Mouse (Mus musculus): Measurements from ENCODE around the gene Gatb. TPM values are rescaled to one million over a fixed set of nuclear protein-coding genes. Genes with fewer than 3 reads are reported as not detected.

Gatb gene
- polyA plus RNA-seq, 1 experiment from 2014 or later = 11.2 TPM

DNA sequence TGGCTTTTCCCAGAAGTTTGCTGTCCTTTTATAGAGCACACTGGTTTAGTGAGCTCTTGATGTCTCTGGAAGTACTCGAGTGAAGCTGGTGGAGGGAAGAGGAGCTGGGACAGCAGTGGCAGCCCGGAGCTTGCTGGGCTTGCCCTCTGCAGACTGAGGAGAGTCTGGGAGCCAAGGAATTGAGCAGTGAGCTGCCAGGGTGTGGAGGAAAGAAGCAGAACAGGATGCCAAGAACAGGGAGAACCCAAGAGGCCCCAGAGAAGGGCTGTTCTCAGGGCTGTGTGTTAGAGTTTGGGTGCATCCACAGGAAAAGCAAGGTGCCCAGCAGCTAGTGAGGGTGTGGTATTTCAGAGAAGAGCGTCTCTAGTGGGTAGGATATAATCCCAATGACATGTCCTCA lies 67.8 kb downstream of the Gatb start:
- H3K9me3 ChIP-seq (ENCODE audit: control insufficient read depth) = no peaks in the 10 kb centered on the region
- H3K27ac ChIP-seq (ENCODE audit: low read depth, low read length) = no peak overlapping the region
- H3K36me3 ChIP-seq (ENCODE audit: control insufficient read depth, insufficient read depth) = no peaks in the 10 kb centered on the region
- no peak for TF ChIP-seq CTCF (IDR thresholded peaks at IDR 0.05; ENCODE audit: low read depth)
- no peaks in the 10 kb centered on the region for H3K27me3 ChIP-seq (replicated peaks; ENCODE audit: control insufficient read depth, insufficient read depth, low read length)
- 73% methylated on average over 3 of the region's 3 CpGs for WGBS
- ATAC-seq = no peak
- H3K9ac ChIP-seq (ENCODE audit: low read depth, low read length) = no peak overlapping the region
- H3K4me1 ChIP-seq (replicated peaks; ENCODE audit: control insufficient read depth, insufficient read depth, low read length) = no peaks in the 10 kb centered on the region
- no peak overlapping the region for H3K4me3 ChIP-seq (ENCODE audit: low read depth, low read length)
- no peak overlapping the region for H3K4me2 ChIP-seq (replicated peaks; ENCODE audit: low read depth)

DNA sequence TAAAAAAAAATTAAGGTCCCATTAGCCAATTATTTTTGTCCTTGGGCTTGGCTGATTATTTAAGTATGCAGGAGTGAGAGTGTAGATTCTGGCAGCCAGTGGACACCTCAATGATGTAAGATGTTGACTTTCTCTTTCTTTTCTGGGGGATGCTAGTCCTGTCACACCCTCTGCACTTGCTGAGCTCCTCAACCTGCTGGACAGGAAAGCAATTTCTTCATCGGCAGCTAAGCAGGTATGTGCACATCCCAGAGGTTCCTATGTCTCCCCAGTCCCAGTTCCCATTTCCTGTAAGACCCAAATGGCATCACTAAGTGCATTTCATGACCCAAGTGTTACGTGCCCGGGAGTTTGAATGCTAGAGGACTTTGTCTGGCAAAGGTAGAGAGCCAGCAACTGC lies 70.9 kb downstream of the Gatb start:
- no peak for TF ChIP-seq CTCF (IDR thresholded peaks at IDR 0.05; ENCODE audit: low read depth)
- Histone ChIP-seq H3K36me3 (ENCODE audit: control insufficient read depth, insufficient read depth) (no peaks in the 10 kb centered on the region; the same call in 1 of the 2 replicates), H3K27ac (ENCODE audit: low read depth, low read length) (no peak overlapping the region), H3K4me3 (ENCODE audit: low read depth, low read length) (no peak overlapping the region), H3K27me3 (replicated peaks; ENCODE audit: control insufficient read depth, insufficient read depth, low read length) (no peaks in the 10 kb centered on the region), H3K9me3 (ENCODE audit: control insufficient read depth) (no peaks in the 10 kb centered on the region), H3K9ac (ENCODE audit: low read depth, low read length) (no peak overlapping the region), H3K4me2 (replicated peaks; ENCODE audit: low read depth) (no peak overlapping the region), H3K4me1 (replicated peaks; ENCODE audit: control insufficient read depth, insufficient read depth, low read length) (no peaks in the 10 kb centered on the region)
- 89% methylated on average over 3 of the region's 3 CpGs for WGBS
- no peak for ATAC-seq

DNA sequence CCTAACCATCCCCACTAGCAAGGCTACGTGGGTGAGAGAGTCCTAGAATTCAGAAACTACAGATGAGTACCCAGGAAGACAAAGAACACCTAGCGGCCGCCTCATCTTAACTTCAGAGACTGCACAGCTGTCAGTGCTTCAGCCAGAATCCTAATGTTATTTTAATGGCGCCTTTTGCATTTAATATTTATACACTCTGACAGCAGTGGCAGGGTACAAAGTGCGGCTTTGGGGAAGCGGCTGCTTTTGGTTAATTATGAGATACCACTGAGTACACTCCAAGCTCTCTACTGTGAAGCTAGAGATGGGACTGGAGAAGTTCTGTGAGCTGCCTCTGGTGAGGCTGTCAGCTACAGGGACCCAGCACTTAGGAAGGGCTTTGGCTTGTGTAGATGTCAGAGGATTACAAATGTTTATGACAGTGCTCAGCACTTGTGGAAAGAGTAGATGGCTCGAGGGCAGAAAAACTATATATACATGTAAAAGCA lies 71.6 kb downstream of the Gatb start:
- ATAC-seq = no peak
- no peaks in the 10 kb centered on the region for H3K27me3 ChIP-seq (replicated peaks; ENCODE audit: control insufficient read depth, insufficient read depth, low read length)
- no peaks in the 10 kb centered on the region for H3K9me3 ChIP-seq (ENCODE audit: control insufficient read depth)
- no peak for TF ChIP-seq CTCF (IDR thresholded peaks at IDR 0.05; ENCODE audit: low read depth)
- 58% methylated on average over 7 of the region's 7 CpGs for WGBS
- no peak overlapping the region for H3K27ac ChIP-seq (ENCODE audit: low read depth, low read length)
- H3K9ac ChIP-seq (ENCODE audit: low read depth, low read length) = no peak overlapping the region
- H3K36me3 ChIP-seq (ENCODE audit: control insufficient read depth, insufficient read depth) = no peaks in the 10 kb centered on the region; the same call in 1 of the 2 replicates
- H3K4me2 ChIP-seq (replicated peaks; ENCODE audit: low read depth) = no peak overlapping the region
- H3K4me1 ChIP-seq (replicated peaks; ENCODE audit: control insufficient read depth, insufficient read depth, low read length) = no peaks in the 10 kb centered on the region
- no peak overlapping the region for H3K4me3 ChIP-seq (ENCODE audit: low read depth, low read length)

DNA sequence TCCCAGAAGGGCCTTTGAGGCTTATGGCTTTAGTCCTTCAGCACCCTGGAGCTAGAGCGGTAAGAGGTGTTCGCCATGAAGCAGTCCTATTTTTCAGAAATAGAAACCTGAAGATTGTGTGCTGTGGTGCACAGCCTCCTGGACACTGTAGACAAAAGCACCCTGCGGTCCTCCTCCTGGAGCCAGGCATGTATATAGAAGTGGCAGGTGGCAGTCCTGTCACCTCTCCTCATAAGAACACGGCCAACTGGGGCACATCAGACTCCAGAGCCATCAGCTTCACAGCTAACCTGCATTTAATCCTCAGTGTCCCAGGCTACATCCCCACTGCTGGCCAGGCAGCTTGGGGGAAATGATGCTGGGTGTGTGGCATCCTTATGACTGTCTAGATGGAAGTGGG lies 75.3 kb downstream of the Gatb start:
- H3K9ac ChIP-seq (ENCODE audit: low read depth, low read length) = no peak overlapping the region
- no peak overlapping the region for H3K27ac ChIP-seq (ENCODE audit: low read depth, low read length)
- no peaks in the 10 kb centered on the region; the same call in 1 of the 2 replicates for H3K36me3 ChIP-seq (ENCODE audit: control insufficient read depth, insufficient read depth)
- no peaks in the 10 kb centered on the region for H3K9me3 ChIP-seq (ENCODE audit: control insufficient read depth)
- H3K4me2 ChIP-seq (replicated peaks; ENCODE audit: low read depth) = no peak overlapping the region
- H3K4me3 ChIP-seq (ENCODE audit: low read depth, low read length) = no peak overlapping the region
- no peak for ATAC-seq
- no peak for TF ChIP-seq CTCF (IDR thresholded peaks at IDR 0.05; ENCODE audit: low read depth)
- H3K27me3 ChIP-seq (replicated peaks; ENCODE audit: control insufficient read depth, insufficient read depth, low read length) = no peaks in the 10 kb centered on the region
- 95% methylated on average over 4 of the region's 4 CpGs for WGBS
- no peaks in the 10 kb centered on the region for H3K4me1 ChIP-seq (replicated peaks; ENCODE audit: control insufficient read depth, insufficient read depth, low read length)

DNA sequence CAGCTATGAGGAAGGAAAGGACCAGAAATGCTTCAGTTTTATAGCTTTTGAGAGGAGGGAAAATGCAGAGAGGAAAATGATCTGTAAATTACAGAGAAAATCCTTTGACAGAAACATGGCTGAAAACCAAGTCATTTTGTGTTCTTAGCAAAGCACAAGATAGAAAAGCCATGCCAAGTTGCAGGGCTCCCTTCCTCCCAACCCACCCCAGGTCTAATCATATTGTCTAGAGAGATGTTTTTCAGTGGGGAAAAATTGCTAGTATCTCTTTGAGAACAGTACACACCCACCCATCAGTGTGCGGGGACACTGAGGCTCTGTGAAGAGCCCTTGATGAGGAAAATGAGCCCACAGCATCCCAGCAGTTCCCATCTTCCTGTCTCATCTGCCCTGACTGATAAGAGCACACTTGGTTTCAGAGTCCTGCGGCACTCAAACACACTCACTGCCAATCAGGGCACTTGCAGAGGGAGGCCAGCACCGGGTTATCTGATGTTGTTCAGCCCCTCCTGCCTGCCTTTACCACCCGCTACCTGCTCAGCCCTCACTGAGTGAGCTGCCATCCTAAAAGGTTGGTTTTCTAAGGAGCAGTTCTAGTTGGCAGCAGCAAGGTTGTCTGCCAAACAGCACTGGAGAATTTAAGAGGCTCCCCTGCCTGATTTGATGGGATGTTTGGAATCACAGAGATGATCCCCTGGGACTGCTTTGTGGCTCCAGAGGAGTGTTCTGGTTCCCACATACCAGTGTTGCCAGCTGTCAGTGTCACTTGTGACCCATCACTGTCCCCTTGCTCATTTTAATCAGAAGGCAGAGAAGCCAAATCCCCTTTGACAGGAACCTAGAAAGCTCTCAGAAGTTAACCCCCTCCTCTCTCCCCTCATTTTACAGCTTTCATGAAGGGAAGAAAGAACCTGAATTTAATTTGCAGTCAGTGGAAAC lies 79.1 kb downstream of the Gatb start:
- 66% methylated on average over 4 of the region's 4 CpGs for WGBS
- no peaks in the 10 kb centered on the region for H3K27me3 ChIP-seq (replicated peaks; ENCODE audit: control insufficient read depth, insufficient read depth, low read length)
- H3K4me1 ChIP-seq (replicated peaks; ENCODE audit: control insufficient read depth, insufficient read depth, low read length) = no peaks in the 10 kb centered on the region
- ATAC-seq = no peak
- no peak overlapping the region for H3K4me2 ChIP-seq (replicated peaks; ENCODE audit: low read depth)
- no peaks in the 10 kb centered on the region; the same call in 1 of the 2 replicates for H3K36me3 ChIP-seq (ENCODE audit: control insufficient read depth, insufficient read depth)
- no peak overlapping the region for H3K9ac ChIP-seq (ENCODE audit: low read depth, low read length)
- no peak overlapping the region for H3K4me3 ChIP-seq (ENCODE audit: low read depth, low read length)
- no peak for TF ChIP-seq CTCF (IDR thresholded peaks at IDR 0.05; ENCODE audit: low read depth)
- H3K9me3 ChIP-seq (ENCODE audit: control insufficient read depth) = no peaks in the 10 kb centered on the region
- no peak overlapping the region for H3K27ac ChIP-seq (ENCODE audit: low read depth, low read length)

DNA sequence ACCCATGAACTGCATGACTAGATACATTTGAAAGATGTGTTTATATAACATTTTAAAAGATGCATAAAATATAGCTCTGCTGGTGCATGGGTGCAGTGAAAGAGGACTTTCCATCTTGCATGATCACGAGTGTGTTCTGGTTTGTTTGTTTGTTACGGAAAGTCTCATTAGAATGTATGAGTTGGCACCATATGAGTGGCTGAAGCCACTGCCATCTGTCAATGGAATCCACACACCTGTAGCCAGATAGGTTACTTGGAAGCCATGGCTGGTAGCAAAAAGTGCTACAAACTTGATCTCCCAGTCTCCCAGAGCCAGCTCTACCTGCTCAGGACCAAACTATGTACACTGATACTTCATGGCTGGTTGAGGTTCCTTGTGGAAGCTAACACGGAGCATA lies 81.6 kb downstream of the Gatb start:
- H3K36me3 ChIP-seq (ENCODE audit: control insufficient read depth, insufficient read depth) = no peaks in the 10 kb centered on the region; the same call in 1 of the 2 replicates
- H3K4me1 ChIP-seq (replicated peaks; ENCODE audit: control insufficient read depth, insufficient read depth, low read length) = no peaks in the 10 kb centered on the region
- H3K9ac ChIP-seq (ENCODE audit: low read depth, low read length) = no peak overlapping the region
- H3K9me3 ChIP-seq (ENCODE audit: control insufficient read depth) = no peaks in the 10 kb centered on the region
- ATAC-seq = no peak
- 94% methylated on average over 3 of the region's 3 CpGs for WGBS
- no peak for TF ChIP-seq CTCF (IDR thresholded peaks at IDR 0.05; ENCODE audit: low read depth)
- H3K27ac ChIP-seq (ENCODE audit: low read depth, low read length) = no peak overlapping the region
- H3K4me3 ChIP-seq (ENCODE audit: low read depth, low read length) = no peak overlapping the region
- H3K4me2 ChIP-seq (replicated peaks; ENCODE audit: low read depth) = no peak overlapping the region
- no peaks in the 10 kb centered on the region for H3K27me3 ChIP-seq (replicated peaks; ENCODE audit: control insufficient read depth, insufficient read depth, low read length)

Data from intestine, postnatal 0 days (tissue).